Mouse (Mus musculus) CH12.LX (cell line): ENCODE measurements at regions not wholly inside any gene's neighbourhood (a gene's known extent, or its start where the extent isn't known, plus 50 kb on each side); places are given as distances from the start of the nearest gene placed in this dataset.

Experiments
- DNase-seq: peaks from one replicate; pipeline ENCODE4 v3.0.0-alpha.2; 2013; ENCODE audit errors: extremely low read depth
- H3K27ac ChIP-seq: 2 replicates; pipeline ENCODE4 v1.5.1; 2012; ENCODE audit warnings: low read depth, mild to moderate bottlenecking, control low read depth, moderate library complexity; ENCODE audit not compliant: insufficient read depth
- H3K27me3 ChIP-seq: replicated peaks from 2 replicates; pipeline ENCODE3; 2012; ENCODE audit warnings: inconsistent platforms
- H3K36me3 ChIP-seq, 2 experiments: replicated peaks in 1 of 2; 2 replicates each; pipeline versions ENCODE3 to v1.6.1; 2012; ENCODE audit warnings: inconsistent platforms in 1 of 2, low read length in 1 of 2, mild to moderate bottlenecking in 1 of 2, mixed read lengths in 1 of 2, moderate library complexity in 1 of 2; ENCODE audit not compliant: control insufficient read depth in 1 of 2, insufficient read depth in 1 of 2
- H3K4me1 ChIP-seq, 2 experiments: 2 replicates each; pipeline ENCODE4 v1.6.1; 2012; ENCODE audit warnings: inconsistent platforms in 1 of 2, moderate library complexity in 1 of 2; ENCODE audit not compliant: insufficient read depth in 2 of 2, control insufficient read depth in 1 of 2
- H3K4me2 ChIP-seq: 2 replicates; pipeline ENCODE4 v1.6.1; 2012; ENCODE audit warnings: low read depth, mild to moderate bottlenecking, control low read depth; ENCODE audit not compliant: poor library complexity, insufficient read depth, severe bottlenecking
- H3K4me3 ChIP-seq, 3 experiments: fragments of 150-350 bp in 1 of 3; sonication (generic) in 1 of 3; replicated peaks in 1 of 3; 2 replicates each; pipeline versions ENCODE3 to v1.5.1; 2011 to 2012; ENCODE audit warnings: low read depth in 2 of 3, low read length in 2 of 3, mild to moderate bottlenecking in 2 of 3, moderate library complexity in 2 of 3, control low read depth in 1 of 3, improper control_type of control experiment in 1 of 3, inconsistent platforms in 1 of 3, mixed read lengths in 1 of 3; ENCODE audit not compliant: poor library complexity in 1 of 3
- H3K79me2 ChIP-seq: replicated peaks from 2 replicates; pipeline ENCODE4 v1.6.1; 2012; ENCODE audit warnings: mild to moderate bottlenecking, moderate library complexity; ENCODE audit not compliant: control insufficient read depth, poor library complexity, insufficient read depth, severe bottlenecking; ENCODE audit errors: extremely low read depth
- H3K9ac ChIP-seq: 2 replicates; pipeline ENCODE4 v1.6.1; 2012; ENCODE audit warnings: low read depth, mild to moderate bottlenecking, control low read depth, moderate library complexity; ENCODE audit not compliant: insufficient read depth
- H3K9me3 ChIP-seq: replicated peaks from 2 replicates; pipeline ENCODE3; 2012; ENCODE audit warnings: low read length, inconsistent platforms, mixed read lengths
- E2F4 ChIP-seq: IDR thresholded peaks from 2 replicates; pipeline ENCODE4 v1.6.1; 2011; ENCODE audit warnings: low read depth, low read length, improper control_type of control experiment; ENCODE audit not compliant: insufficient replicate concordance
- ELF1 ChIP-seq: IDR thresholded peaks from 2 replicates; pipeline ENCODE4 v1.6.1; 2014; ENCODE audit warnings: low read depth, mild to moderate bottlenecking, inconsistent platforms, low read length, improper control_type of control experiment
- EP300 ChIP-seq: IDR thresholded peaks from 2 replicates; pipeline ENCODE4 v1.6.1; 2011; ENCODE audit warnings: low read length, improper control_type of control experiment
- ETS1 ChIP-seq: conservative IDR thresholded peaks from 2 replicates; pipeline ENCODE4 v1.6.1; 2012; ENCODE audit warnings: low read depth, mild to moderate bottlenecking, inconsistent platforms, low read length, improper control_type of control experiment, moderate library complexity
- JUN ChIP-seq: IDR thresholded peaks from 2 replicates; pipeline ENCODE4 v1.6.1; 2011; ENCODE audit warnings: low read depth, mild to moderate bottlenecking, low read length, improper control_type of control experiment, moderate library complexity; ENCODE audit not compliant: insufficient read depth
- MAFK ChIP-seq: IDR thresholded peaks from 2 replicates; pipeline ENCODE4 v1.6.1; 2011; ENCODE audit warnings: low read length, improper control_type of control experiment; ENCODE audit not compliant: insufficient replicate concordance
- MAX ChIP-seq: IDR thresholded peaks from 2 replicates; pipeline ENCODE4 v1.6.1; 2011; ENCODE audit warnings: low read length, improper control_type of control experiment
- MAZ ChIP-seq: IDR thresholded peaks from 2 replicates; pipeline ENCODE4 v1.6.1; 2012; ENCODE audit warnings: low read depth, mild to moderate bottlenecking, inconsistent platforms, low read length, improper control_type of control experiment, moderate library complexity
- MXI1 ChIP-seq: IDR thresholded peaks from 2 replicates; pipeline ENCODE4 v1.6.1; 2011; ENCODE audit warnings: mild to moderate bottlenecking, low read depth, low read length, improper control_type of control experiment
- NELFE ChIP-seq: IDR thresholded peaks from 2 replicates; pipeline ENCODE4 v1.6.1; 2011; ENCODE audit warnings: low read depth, low read length, improper control_type of control experiment
- SIN3A ChIP-seq: IDR thresholded peaks from 2 replicates; pipeline ENCODE4 v1.6.1; 2012; ENCODE audit warnings: low read length, improper control_type of control experiment, inconsistent platforms
- TBP ChIP-seq: conservative IDR thresholded peaks from 2 replicates; pipeline ENCODE4 v1.6.1; 2011; ENCODE audit warnings: low read depth, low read length, improper control_type of control experiment
- UBTF ChIP-seq: IDR thresholded peaks from 2 replicates; pipeline ENCODE4 v1.6.1; 2012; ENCODE audit warnings: low read depth, mild to moderate bottlenecking, inconsistent platforms, low read length, improper control_type of control experiment, moderate library complexity
- USF2 ChIP-seq: conservative IDR thresholded peaks from 2 replicates; pipeline ENCODE4 v1.6.1; 2011; ENCODE audit warnings: low read depth, low read length, improper control_type of control experiment
- ZC3H11A ChIP-seq: IDR thresholded peaks from 2 replicates; pipeline ENCODE4 v1.6.1; 2012; ENCODE audit warnings: low read depth, mild to moderate bottlenecking, inconsistent platforms, low read length, improper control_type of control experiment
- ZKSCAN1 ChIP-seq: IDR thresholded peaks from 2 replicates; pipeline ENCODE4 v1.6.1; 2012; ENCODE audit warnings: low read depth, inconsistent platforms, low read length, improper control_type of control experiment, borderline replicate concordance
- ZNF384 ChIP-seq: IDR thresholded peaks from 2 replicates; pipeline ENCODE4 v1.6.1; 2012; ENCODE audit warnings: low read depth, low read length, improper control_type of control experiment, inconsistent platforms
- dilution Hi-C: fragments of 300-500 bp; cut with MboI; formaldehyde crosslinking; loops from 2 replicates; pipeline ENCODE4 v1.14.3; 2020; ENCODE audit warnings: low sequenced_read_pairs; ENCODE audit not compliant: extremely low pct_unique_long_range_greater_than_20kb, extremely low pct_ligation_motif_present
- in situ Hi-C: fragments of 300-500 bp; cut with MboI; formaldehyde crosslinking; loops from 3 replicates; pipeline ENCODE4 v1.14.3; 2019; ENCODE audit warnings: low sequenced_read_pairs, low pct_ligation_motif_present, low pct_unique_long_range_greater_than_20kb, mixed read lengths

- Histone ChIP-seq H3K36me3 (no peaks in the 10 kb centered on the region), H3K9me3 (no peaks in the 10 kb centered on the region), H3K4me1 (no peaks in the 10 kb centered on the region), H3K79me2 (no peaks in the 10 kb centered on the region), H3K27me3 (no peaks in the 10 kb centered on the region), H3K4me2 (no peak overlapping the region), H3K27ac (no peak overlapping the region), H3K9ac (no peak overlapping the region), H3K4me3 (no peak overlapping the region)
- dilution Hi-C loops, result no loop called here
- DNase-seq, result no peak
- TF ChIP-seq ZC3H11A, result no peak
- in situ Hi-C loops, result no loop called here
These were observed 131.5 kb upstream of the Sp4 start for GRCm38 (mm10) chr12:118432703-118433102.

GRCm38 (mm10) chr12:118428384-118428783, 127.1 kb upstream of the Sp4 start:
- no peak overlapping the region for H3K4me2 ChIP-seq
- no peak for DNase-seq
- no peak for TF ChIP-seq EP300
- no peak for TF ChIP-seq E2F4
- no peak for TF ChIP-seq NELFE
- TF ChIP-seq MAZ, result no peak
- no peak for TF ChIP-seq MAFK
- no peak for TF ChIP-seq MXI1
- TF ChIP-seq MAX, result no peak
- no peak for TF ChIP-seq ZNF384
- no peak for TF ChIP-seq ELF1
- no peak for TF ChIP-seq ZKSCAN1
- TF ChIP-seq SIN3A, result no peak
- no peak for TF ChIP-seq TBP
- TF ChIP-seq ETS1, result no peak
- TF ChIP-seq USF2, result no peak
- TF ChIP-seq UBTF, result no peak
- TF ChIP-seq JUN, result no peak
- TF ChIP-seq, all 38 proteins: peak for 0
- H3K9ac ChIP-seq, result no peak overlapping the region
- in situ Hi-C loops, result no loop called here
- no peak overlapping the region for H3K27ac ChIP-seq
- H3K4me1 ChIP-seq, result no peaks in the 10 kb centered on the region
- no peak overlapping the region for H3K4me3 ChIP-seq
- no peaks in the 10 kb centered on the region for H3K36me3 ChIP-seq
- no peaks in the 10 kb centered on the region for H3K27me3 ChIP-seq
- dilution Hi-C loops, result no loop called here
- H3K79me2 ChIP-seq, result no peaks in the 10 kb centered on the region
- H3K9me3 ChIP-seq, result no peaks in the 10 kb centered on the region
